Mouse (Mus musculus): ENCODE measurements around the gene Tbx20. TPM values are rescaled to one million over a fixed set of nuclear protein-coding genes. Genes with fewer than 3 reads are reported as not detected.

The Tbx20 gene
- polyA plus RNA-seq, 1 experiment = not detected

DNA sequence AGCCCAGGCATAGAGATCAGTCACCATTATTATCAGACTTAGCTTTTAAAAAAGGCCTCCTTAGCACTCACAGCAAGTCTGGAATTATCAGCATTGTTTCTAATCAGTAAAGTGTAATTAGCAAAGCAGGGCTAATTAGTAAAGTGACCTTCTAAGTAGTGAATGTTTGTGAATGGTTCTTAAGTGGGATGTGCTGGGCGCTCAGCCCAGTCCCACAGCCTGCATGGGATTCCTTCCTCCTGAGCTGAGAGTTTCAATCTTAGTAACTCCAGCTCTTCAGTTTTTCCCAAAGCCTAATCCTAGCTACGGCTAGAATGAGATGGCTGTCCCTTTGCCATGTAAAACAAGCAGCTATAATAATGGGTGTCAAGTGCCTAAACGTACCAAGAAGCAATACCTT, 8.2 kb upstream of the Tbx20 start:
- Histone ChIP-seq H3K4me3 (ENCODE audit: insufficient read depth, poor library complexity, severe bottlenecking) (no peak overlapping the region), H3K79me3 (ENCODE audit: low read depth) (no peaks in the 10 kb centered on the region), H3K27me3 (ENCODE audit: control insufficient read depth, insufficient read depth, insufficient read length) (peaks cover 30% of the 10 kb centered on the region), H3K79me2 (ENCODE audit: control insufficient read depth, insufficient read depth) (no peaks in the 10 kb centered on the region), H3ac (ENCODE audit: control insufficient read depth, insufficient read length, low read depth) (no peak overlapping the region), H3K36me3 (ENCODE audit: control insufficient read depth, insufficient read depth) (no peaks in the 10 kb centered on the region)
- TF ChIP-seq USF1 (IDR thresholded peaks at IDR 0.05; ENCODE audit: low read depth) = no peak
- no peak for TF ChIP-seq MYOD1 (IDR thresholded peaks at IDR 0.05; ENCODE audit: control insufficient read depth, insufficient read length, low read depth)
- no peak for TF ChIP-seq CTCF (IDR thresholded peaks at IDR 0.05; ENCODE audit: control insufficient read depth, insufficient read depth, insufficient read length)
- no peak for TF ChIP-seq CEBPB (IDR thresholded peaks at IDR 0.05; ENCODE audit: low read depth)
- no peak for TF ChIP-seq FOSL1 (IDR thresholded peaks at IDR 0.05; ENCODE audit: insufficient read depth, low read length, poor library complexity, severe bottlenecking)
- TF ChIP-seq MAX (IDR thresholded peaks at IDR 0.05) = no peak
- no peak for TF ChIP-seq MYOG (IDR thresholded peaks at IDR 0.05; ENCODE audit: control insufficient read depth, extremely low read depth, insufficient read length)

GRCm38 (mm10) chr9:24780929-24781441, 6.9 kb upstream of the Tbx20 start:
- H3K79me3 ChIP-seq (ENCODE audit: low read depth) = no peaks in the 10 kb centered on the region
- H3K79me2 ChIP-seq (ENCODE audit: control insufficient read depth, insufficient read depth) = no peaks in the 10 kb centered on the region
- H3K4me3 ChIP-seq (ENCODE audit: insufficient read depth, poor library complexity, severe bottlenecking) = no peak overlapping the region
- peaks cover 36% of the 10 kb centered on the region for H3K27me3 ChIP-seq (ENCODE audit: control insufficient read depth, insufficient read depth, insufficient read length)
- H3K36me3 ChIP-seq (ENCODE audit: control insufficient read depth, insufficient read depth) = no peaks in the 10 kb centered on the region
- no peak for TF ChIP-seq CEBPB (IDR thresholded peaks at IDR 0.05; ENCODE audit: low read depth)
- no peak for TF ChIP-seq MYOG (IDR thresholded peaks at IDR 0.05; ENCODE audit: control insufficient read depth, extremely low read depth, insufficient read length)
- TF ChIP-seq MYOD1 (IDR thresholded peaks at IDR 0.05; ENCODE audit: control insufficient read depth, insufficient read length, low read depth) = no peak
- no peak for TF ChIP-seq USF1 (IDR thresholded peaks at IDR 0.05; ENCODE audit: low read depth)
- TF ChIP-seq MAX (IDR thresholded peaks at IDR 0.05) = no peak
- no peak for TF ChIP-seq FOSL1 (IDR thresholded peaks at IDR 0.05; ENCODE audit: insufficient read depth, low read length, poor library complexity, severe bottlenecking)
- no peak for TF ChIP-seq CTCF (IDR thresholded peaks at IDR 0.05; ENCODE audit: control insufficient read depth, insufficient read depth, insufficient read length)
- H3ac ChIP-seq (ENCODE audit: control insufficient read depth, insufficient read length, low read depth) = no peak overlapping the region

- no peak for TF ChIP-seq USF1 (IDR thresholded peaks at IDR 0.05; ENCODE audit: low read depth)
- no peak for TF ChIP-seq MYOD1 (IDR thresholded peaks at IDR 0.05; ENCODE audit: control insufficient read depth, insufficient read length, low read depth)
- no peak for TF ChIP-seq MYOG (IDR thresholded peaks at IDR 0.05; ENCODE audit: control insufficient read depth, extremely low read depth, insufficient read length)
- TF ChIP-seq FOSL1 (IDR thresholded peaks at IDR 0.05; ENCODE audit: insufficient read depth, low read length, poor library complexity, severe bottlenecking) = no peak
- no peak for TF ChIP-seq CEBPB (IDR thresholded peaks at IDR 0.05; ENCODE audit: low read depth)
- no peak for TF ChIP-seq MAX (IDR thresholded peaks at IDR 0.05)
- TF ChIP-seq CTCF (IDR thresholded peaks at IDR 0.05; ENCODE audit: control insufficient read depth, insufficient read depth, insufficient read length) = no peak
- H3K27me3 ChIP-seq (ENCODE audit: control insufficient read depth, insufficient read depth, insufficient read length) = peaks cover 36% of the 10 kb centered on the region
- no peak overlapping the region for H3K4me3 ChIP-seq (ENCODE audit: insufficient read depth, poor library complexity, severe bottlenecking)
These were observed 6.4 kb upstream of the Tbx20 start for GRCm38 (mm10) chr9:24780391-24780928.

DNA sequence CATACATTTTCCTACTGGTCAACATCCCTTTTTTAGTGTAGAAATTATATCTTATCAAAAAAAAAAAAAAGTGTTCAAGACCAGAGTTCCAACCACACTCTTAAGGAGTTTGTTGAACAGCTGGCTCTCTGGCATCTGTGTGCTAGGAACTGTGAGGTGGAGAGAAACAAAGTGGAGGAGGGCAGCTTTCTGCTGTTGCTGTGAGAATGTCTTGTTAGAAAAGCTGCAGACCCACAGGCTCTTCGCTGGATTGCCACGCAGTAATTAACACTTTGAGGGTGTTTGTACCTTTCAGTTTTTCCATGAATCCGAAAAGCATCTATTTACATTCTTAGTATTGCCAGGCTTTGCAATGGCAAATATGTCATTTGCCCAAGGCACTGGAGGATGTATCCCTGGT, 5.9 kb upstream of the Tbx20 start:
- Histone ChIP-seq H3K36me3 (ENCODE audit: control insufficient read depth, insufficient read depth) (no peaks in the 10 kb centered on the region), H3K79me2 (ENCODE audit: control insufficient read depth, insufficient read depth) (no peaks in the 10 kb centered on the region), H3K79me3 (ENCODE audit: low read depth) (no peaks in the 10 kb centered on the region), H3ac (ENCODE audit: control insufficient read depth, insufficient read length, low read depth) (no peak overlapping the region), H3K27me3 (ENCODE audit: control insufficient read depth, insufficient read depth, insufficient read length) (peaks cover 36% of the 10 kb centered on the region), H3K4me3 (ENCODE audit: insufficient read depth, poor library complexity, severe bottlenecking) (no peak overlapping the region)
- TF ChIP-seq USF1 (IDR thresholded peaks at IDR 0.05; ENCODE audit: low read depth) (no peak), MYOG (IDR thresholded peaks at IDR 0.05; ENCODE audit: control insufficient read depth, extremely low read depth, insufficient read length) (no peak), MAX (IDR thresholded peaks at IDR 0.05) (no peak), CEBPB (IDR thresholded peaks at IDR 0.05; ENCODE audit: low read depth) (no peak), CTCF (IDR thresholded peaks at IDR 0.05; ENCODE audit: control insufficient read depth, insufficient read depth, insufficient read length) (no peak), FOSL1 (IDR thresholded peaks at IDR 0.05; ENCODE audit: insufficient read depth, low read length, poor library complexity, severe bottlenecking) (no peak), MYOD1 (IDR thresholded peaks at IDR 0.05; ENCODE audit: control insufficient read depth, insufficient read length, low read depth) (no peak)

More at GRCm38 (mm10) chr9:24780391-24780928, 6.4 kb upstream of the Tbx20 start:
- H3K36me3 ChIP-seq (ENCODE audit: control insufficient read depth, insufficient read depth) = no peaks in the 10 kb centered on the region
- no peaks in the 10 kb centered on the region for H3K79me2 ChIP-seq (ENCODE audit: control insufficient read depth, insufficient read depth)
- H3ac ChIP-seq (ENCODE audit: control insufficient read depth, insufficient read length, low read depth) = no peak overlapping the region
- no peaks in the 10 kb centered on the region for H3K79me3 ChIP-seq (ENCODE audit: low read depth)

GRCm38 (mm10) chr9:24778571-24778970, 4.5 kb upstream of the Tbx20 start:
- no peak overlapping the region for H3ac ChIP-seq (ENCODE audit: control insufficient read depth, insufficient read length, low read depth)
- H3K27me3 ChIP-seq (ENCODE audit: control insufficient read depth, insufficient read depth, insufficient read length) = peaks cover 46% of the 10 kb centered on the region
- H3K4me3 ChIP-seq (ENCODE audit: insufficient read depth, poor library complexity, severe bottlenecking) = no peak overlapping the region
- no peaks in the 10 kb centered on the region for H3K79me3 ChIP-seq (ENCODE audit: low read depth)
- no peaks in the 10 kb centered on the region for H3K36me3 ChIP-seq (ENCODE audit: control insufficient read depth, insufficient read depth)
- H3K79me2 ChIP-seq (ENCODE audit: control insufficient read depth, insufficient read depth) = no peaks in the 10 kb centered on the region
- no peak for TF ChIP-seq MYOD1 (IDR thresholded peaks at IDR 0.05; ENCODE audit: control insufficient read depth, insufficient read length, low read depth)
- no peak for TF ChIP-seq CTCF (IDR thresholded peaks at IDR 0.05; ENCODE audit: control insufficient read depth, insufficient read depth, insufficient read length)
- no peak for TF ChIP-seq CEBPB (IDR thresholded peaks at IDR 0.05; ENCODE audit: low read depth)
- TF ChIP-seq MYOG (IDR thresholded peaks at IDR 0.05; ENCODE audit: control insufficient read depth, extremely low read depth, insufficient read length) = no peak
- no peak for TF ChIP-seq FOSL1 (IDR thresholded peaks at IDR 0.05; ENCODE audit: insufficient read depth, low read length, poor library complexity, severe bottlenecking)
- TF ChIP-seq USF1 (IDR thresholded peaks at IDR 0.05; ENCODE audit: low read depth) = no peak
- no peak for TF ChIP-seq MAX (IDR thresholded peaks at IDR 0.05)
